Mouse (Mus musculus) liver, embryonic 13.5 days (tissue): ENCODE measurements around the gene Gm20661. TPM values are rescaled to one million over a fixed set of nuclear protein-coding genes. Genes with fewer than 3 reads are reported as not detected.

Experiments used
- ATAC-seq: fragments of 200-750 bp; cut with Nextera tagmentation; 2 replicates; pipeline ENCODE4 v1.8.0; 2017; ENCODE audit warnings: low read depth, mild to moderate bottlenecking, moderate number of reproducible peaks, moderate library complexity
- DNase-seq: peaks from one replicate; pipeline ENCODE4 v3.0.0; 2022
- H3K27ac ChIP-seq: fragments of 300-500 bp; sonication (generic); 2 replicates; pipeline ENCODE4 v1.5.1; 2015; ENCODE audit warnings: moderate library complexity, mild to moderate bottlenecking, inconsistent platforms
- H3K27me3 ChIP-seq: fragments of 300-500 bp; sonication (generic); 2 replicates; pipeline ENCODE4 v1.6.1; 2015; ENCODE audit warnings: mild to moderate bottlenecking, inconsistent platforms
- H3K36me3 ChIP-seq: fragments of 300-500 bp; sonication (generic); 2 replicates; pipeline ENCODE4 v1.6.1; 2015; ENCODE audit warnings: mild to moderate bottlenecking, inconsistent platforms
- H3K4me1 ChIP-seq: fragments of 300-500 bp; sonication (generic); replicated peaks from 2 replicates; pipeline ENCODE4 v1.6.1; 2015; ENCODE audit warnings: inconsistent platforms
- H3K4me2 ChIP-seq: fragments of 300-500 bp; sonication (generic); 2 replicates; pipeline ENCODE4 v1.6.1; 2015; ENCODE audit warnings: inconsistent platforms, mild to moderate bottlenecking, moderate library complexity
- H3K4me3 ChIP-seq: fragments of 300-500 bp; sonication (generic); replicated peaks from 2 replicates; pipeline ENCODE4 v1.5.1; 2015; ENCODE audit warnings: mild to moderate bottlenecking, inconsistent platforms
- H3K9ac ChIP-seq: fragments of 300-500 bp; sonication (generic); 2 replicates; pipeline ENCODE4 v1.6.1; 2015; ENCODE audit warnings: mild to moderate bottlenecking, inconsistent platforms
- H3K9me3 ChIP-seq: fragments of 300-500 bp; sonication (generic); replicated peaks from 2 replicates; pipeline ENCODE4 v1.6.1; 2016; ENCODE audit warnings: inconsistent platforms
- WGBS: fragments of 180-500 bp; shearing (Covaris S2); methylation state at CpG from one replicate; pipeline ENCODE4 v1.1.7; 2015; ENCODE audit not compliant: insufficient replicate concordance; 5-methylcytosine and 5-hydroxymethylcytosine counted together
- polyA plus RNA-seq: library from polyadenylated mRNA; unstranded; fragments of >200 nt; fragmentation: Nextera tagmentation; extraction: Ambion mirVana; gene quantifications from 2 replicates; pipeline ENCODE4 v1.2.1, GENCODE M21; 2015

Gene Gm20661
- polyA plus RNA-seq, 1 experiment from 2014 or later, result 0.53 TPM

GRCm38 (mm10) chr9:107984052-107984753, 1.3 kb downstream of the Gm20661 start:
- WGBS, result 24% methylated on average over 19 of the region's 19 CpGs
- no peak for ATAC-seq
- peak overlapping the region; percentile 98 for H3K27ac ChIP-seq
- H3K36me3 ChIP-seq, result peaks cover 54% of the 10 kb centered on the region
- peak overlapping the region; percentile 83 for H3K4me3 ChIP-seq
- DNase-seq, result no peak
- peaks cover 83% of the 10 kb centered on the region for H3K4me1 ChIP-seq
- no peaks in the 10 kb centered on the region for H3K27me3 ChIP-seq
- peak overlapping the region; percentile 93 for H3K4me2 ChIP-seq
- H3K9me3 ChIP-seq, result no peaks in the 10 kb centered on the region
- peak overlapping the region; percentile 94 for H3K9ac ChIP-seq

- H3K4me1 ChIP-seq, result peaks cover 81% of the 10 kb centered on the region
- H3K9ac ChIP-seq, result peak overlapping the region; percentile 94
- ATAC-seq (no peak), DNase-seq (no peak)
- peaks cover 49% of the 10 kb centered on the region for H3K36me3 ChIP-seq
- H3K4me2 ChIP-seq, result peak overlapping the region; percentile 93
- no peaks in the 10 kb centered on the region for H3K27me3 ChIP-seq
- no peaks in the 10 kb centered on the region for H3K9me3 ChIP-seq
- H3K4me3 ChIP-seq, result peak overlapping the region; percentile 83
- H3K27ac ChIP-seq, result peak overlapping the region; percentile 98
- 9% methylated on average over 9 of the region's 9 CpGs for WGBS
These were observed 1.8 kb downstream of the Gm20661 start for GRCm38 (mm10) chr9:107984754-107985055.

GRCm38 (mm10) chr9:107985131-107986119, 2.6 kb downstream of the Gm20661 start, which contains the start of gene Inka1:
Gene Inka1 (minus strand): TSS chr9:107985879.
- WGBS, result under 1% methylated on average over 58 of the region's 58 CpGs
- peak within 1 kb of the TSS; percentile 93 for H3K4me2 ChIP-seq
- peak within 1 kb of the TSS; percentile 94 for H3K9ac ChIP-seq
- peak within 1 kb of the TSS; percentile 83 for H3K4me3 ChIP-seq
- DNase-seq (peak; percentile 86), ATAC-seq (peak; percentile 75)
- peaks cover 81% of the 10 kb centered on the region for H3K4me1 ChIP-seq
- H3K36me3 ChIP-seq, result peaks cover 42% of the 10 kb centered on the region
- H3K27ac ChIP-seq, result peak within 1 kb of the TSS; percentile 98
- no peaks in the 10 kb centered on the region for H3K9me3 ChIP-seq
- H3K27me3 ChIP-seq, result no peaks in the 10 kb centered on the region

GRCm38 (mm10) chr9:107986376-107986775, 3.5 kb downstream of the Gm20661 start:
- DNase-seq (peak; percentile 73), ATAC-seq (no peak)
- H3K4me2 ChIP-seq, result peak overlapping the region; percentile 93
- WGBS, result under 1% methylated on average over 18 of the region's 18 CpGs
- H3K27me3 ChIP-seq, result no peaks in the 10 kb centered on the region
- peak overlapping the region; percentile 83 for H3K4me3 ChIP-seq
- peak overlapping the region; percentile 98 for H3K27ac ChIP-seq
- H3K9ac ChIP-seq, result peak overlapping the region; percentile 94
- peaks cover 72% of the 10 kb centered on the region for H3K4me1 ChIP-seq
- no peaks in the 10 kb centered on the region for H3K9me3 ChIP-seq
- peaks cover 32% of the 10 kb centered on the region for H3K36me3 ChIP-seq

GRCm38 (mm10) chr9:107987950-107988349, 5.1 kb downstream of the Gm20661 start:
- H3K4me1 ChIP-seq, result peaks cover 56% of the 10 kb centered on the region
- H3K9ac ChIP-seq, result no peak overlapping the region
- ATAC-seq (no peak), DNase-seq (no peak)
- no peak overlapping the region for H3K4me2 ChIP-seq
- peaks cover 19% of the 10 kb centered on the region for H3K36me3 ChIP-seq
- H3K4me3 ChIP-seq, result no peak overlapping the region
- no peaks in the 10 kb centered on the region for H3K9me3 ChIP-seq
- no peaks in the 10 kb centered on the region for H3K27me3 ChIP-seq
- WGBS, result 69% methylated on average over 3 of the region's 3 CpGs
- no peak overlapping the region for H3K27ac ChIP-seq

GRCm38 (mm10) chr9:107992197-107992596, 9.3 kb downstream of the Gm20661 start, which contains the start of gene Cdhr4:
Gene Cdhr4 (plus strand): TSS chr9:107992497.
- Histone ChIP-seq H3K27me3 (no peaks in the 10 kb centered on the region), H3K4me2 (no peak within 1 kb of the TSS)
- 80% methylated on average over 2 of the region's 2 CpGs for WGBS

GRCm38 (mm10) chr9:107993013-107993412, 10.2 kb downstream of the Gm20661 start:
- 82% methylated on average over 11 of the region's 11 CpGs for WGBS

More at GRCm38 (mm10) chr9:107992197-107992596, 9.3 kb downstream of the Gm20661 start, which contains the start of gene Cdhr4:
- Histone ChIP-seq H3K4me1 (peaks cover 24% of the 10 kb centered on the region), H3K4me3 (no peak within 1 kb of the TSS), H3K9ac (no peak within 1 kb of the TSS), H3K9me3 (no peaks in the 10 kb centered on the region), H3K27ac (no peak within 1 kb of the TSS), H3K36me3 (no peaks in the 10 kb centered on the region)
- DNase-seq (no peak), ATAC-seq (no peak)

GRCm38 (mm10) chr9:107994464-107994863, 11.6 kb downstream of the Gm20661 start:
- 0 out of 2 replicates have a peak, but pooled peaks cover 4% of the 10 kb centered on the region for H3K27me3 ChIP-seq

More at GRCm38 (mm10) chr9:107993013-107993412, 10.2 kb downstream of the Gm20661 start:
- Histone ChIP-seq H3K4me2 (no peak overlapping the region), H3K27me3 (no peaks in the 10 kb centered on the region), H3K4me1 (peaks cover 17% of the 10 kb centered on the region), H3K4me3 (no peak overlapping the region), H3K9me3 (no peaks in the 10 kb centered on the region), H3K27ac (no peak overlapping the region), H3K9ac (no peak overlapping the region), H3K36me3 (no peaks in the 10 kb centered on the region)
- no peak for DNase-seq
- ATAC-seq, result no peak

GRCm38 (mm10) chr9:107995513-107995912, 12.7 kb downstream of the Gm20661 start:
- Histone ChIP-seq H3K9me3 (no peaks in the 10 kb centered on the region), H3K4me1 (peaks cover 6% of the 10 kb centered on the region; the same call in 1 of the 2 replicates), H3K9ac (no peak overlapping the region), H3K27ac (no peak overlapping the region), H3K27me3 (0 out of 2 replicates have a peak, but pooled peaks cover 4% of the 10 kb centered on the region), H3K4me3 (no peak overlapping the region), H3K36me3 (no peaks in the 10 kb centered on the region), H3K4me2 (no peak overlapping the region)
- DNase-seq, result no peak
- 88% methylated on average over 21 of the region's 21 CpGs for WGBS
- no peak for ATAC-seq

More at GRCm38 (mm10) chr9:107994464-107994863, 11.6 kb downstream of the Gm20661 start:
- H3K4me3 ChIP-seq, result no peak overlapping the region
- DNase-seq (no peak), ATAC-seq (no peak)
- no peak overlapping the region for H3K4me2 ChIP-seq
- H3K4me1 ChIP-seq, result peaks cover 16% of the 10 kb centered on the region
- H3K9ac ChIP-seq, result no peak overlapping the region
- 19% methylated on average over 2 of the region's 2 CpGs for WGBS
- no peaks in the 10 kb centered on the region for H3K36me3 ChIP-seq
- no peaks in the 10 kb centered on the region for H3K9me3 ChIP-seq
- H3K27ac ChIP-seq, result 0 out of 2 replicates have a peak overlapping the region, but pooled peaks have one; percentile 15

GRCm38 (mm10) chr9:107996049-107996448, 13.2 kb downstream of the Gm20661 start, which contains the start of gene Gm20662:
Gene Gm20662 (plus strand): TSS chr9:107996349.
- H3K9ac ChIP-seq, result no peak within 1 kb of the TSS
- H3K4me2 ChIP-seq, result no peak within 1 kb of the TSS
- no peak for ATAC-seq
- no peak within 1 kb of the TSS for H3K4me3 ChIP-seq
- WGBS, result 77% methylated on average over 5 of the region's 5 CpGs
- peaks cover 9% of the 10 kb centered on the region for H3K4me1 ChIP-seq
- H3K27me3 ChIP-seq, result 0 out of 2 replicates have a peak, but pooled peaks cover 4% of the 10 kb centered on the region
- H3K27ac ChIP-seq, result no peak within 1 kb of the TSS
- no peaks in the 10 kb centered on the region for H3K9me3 ChIP-seq
- H3K36me3 ChIP-seq, result no peaks in the 10 kb centered on the region
- no peak for DNase-seq
